Comparison of ENCODE assay signal across 11 mouse cellular contexts in genomic region chr14:22809229-22809628, GRCm38 (mm10).
A peak's percentile ranks its signal among the peaks of the same experiment; 100 is the strongest.
DNase-seq lines count a peak whose midpoint lies in the region; ATAC-seq and TF ChIP-seq lines count a peak whose summit lies in the region.
"Had no signal": no experiment of that assay in that cellular context is flagged by ENCODE, and none has a peak within 500 bp of the region (broad histone marks: within the 10 kb centered on the region; RNA-seq: fewer than 3 reads in every experiment).

No protein-coding gene starts in this region.

- DNase-seq in kidney, adult 2 months: peak; percentile 45
- no peak for DNase-seq in kidney, postnatal 10 days
- peak; percentile 80 for DNase-seq in embryonic facial prominence, embryonic 14.5 days (ENCODE audit: low spot score)
- DNase-seq in limb, embryonic 10.5 days (ENCODE audit: low spot score): no peak
- no peak for DNase-seq in ovary, postnatal 14 days (ENCODE audit: low spot score)

- ATAC-seq in embryonic facial prominence, embryonic 14.5 days (ENCODE audit: low read depth): no peak
- ATAC-seq in frontal cortex, adult (ENCODE audit: low TSS enrichment): no peak
- ATAC-seq: liver, embryonic 12.5 days had no signal

- H3K9me3 ChIP-seq in embryonic facial prominence, embryonic 14.5 days (ENCODE audit: control insufficient read depth, low read length): no peaks in the 10 kb centered on the region
- H3K9me3 ChIP-seq in limb, embryonic 10.5 days (replicated peaks): no peaks in the 10 kb centered on the region
- H3K9me3 ChIP-seq: liver, embryonic 12.5 days; neural tube, embryonic 15.5 days had no signal

- no peak for TF ChIP-seq POLR2A in kidney, adult 2 months (IDR thresholded peaks at IDR 0.05; ENCODE audit: low read depth, low read length)

- H3K27ac ChIP-seq in kidney, adult 2 months (ENCODE audit: insufficient read depth, low read depth, low read length): no peak overlapping the region; the same call in 1 of the 2 replicates
- 0 out of 2 replicates have a peak overlapping the region, but pooled peaks have one; percentile 10 for H3K27ac ChIP-seq in brown adipose tissue, adult 24 weeks (replicated peaks; ENCODE audit: low read depth, low read length)
- H3K27ac ChIP-seq in embryonic facial prominence, embryonic 14.5 days (replicated peaks; ENCODE audit: low read depth, low read length): no peak overlapping the region
- H3K27ac ChIP-seq in limb, embryonic 10.5 days: peak overlapping the region; percentile 27
- H3K27ac ChIP-seq: left cerebral cortex, adult 2 months; liver, embryonic 12.5 days had no signal

- no peak for TF ChIP-seq CTCF in kidney, adult 2 months (conservative IDR thresholded peaks at IDR 0.05; ENCODE audit: insufficient read depth, insufficient read length, low read depth, low read length)

- H3K4me3 ChIP-seq in kidney, adult 2 months (ENCODE audit: insufficient read depth, low read depth, low read length): no peak overlapping the region
- H3K4me3 ChIP-seq in brown adipose tissue, adult 24 weeks (ENCODE audit: insufficient read depth, low read depth, low read length): no peak overlapping the region
- H3K4me3 ChIP-seq in embryonic facial prominence, embryonic 14.5 days (ENCODE audit: low read depth, low read length): no peak overlapping the region
- H3K4me3 ChIP-seq in limb, embryonic 10.5 days: no peak overlapping the region
- H3K4me3 ChIP-seq: left cerebral cortex, adult 2 months; liver, embryonic 12.5 days; neural tube, embryonic 15.5 days had no signal

- peaks cover 12% of the 10 kb centered on the region for H3K4me1 ChIP-seq in kidney, adult 2 months (ENCODE audit: control insufficient read depth, insufficient read depth, low read length)
- peaks cover 15% of the 10 kb centered on the region; the same call in 1 of the 2 replicates for H3K4me1 ChIP-seq in brown adipose tissue, adult 24 weeks (ENCODE audit: control insufficient read depth, insufficient read depth, insufficient read length, low read length)
- peaks cover 23% of the 10 kb centered on the region for H3K4me1 ChIP-seq in embryonic facial prominence, embryonic 14.5 days (ENCODE audit: control insufficient read depth, insufficient read depth, low read length)
- peaks cover 66% of the 10 kb centered on the region for H3K4me1 ChIP-seq in limb, embryonic 10.5 days

- 51% methylated on average over 3 of the region's 3 CpGs for WGBS in kidney, adult 2 months
- 48% methylated on average over 3 of the region's 3 CpGs for WGBS in embryonic facial prominence, embryonic 14.5 days
- WGBS in limb, embryonic 10.5 days: 70% methylated on average over 3 of the region's 3 CpGs

- H3K36me3 ChIP-seq in kidney, adult 2 months (ENCODE audit: control insufficient read depth, insufficient read depth, low read length): no peaks in the 10 kb centered on the region
- H3K36me3 ChIP-seq in embryonic facial prominence, embryonic 14.5 days (ENCODE audit: control insufficient read depth, insufficient read depth, low read length): no peaks in the 10 kb centered on the region
- no peaks in the 10 kb centered on the region for H3K36me3 ChIP-seq in limb, embryonic 10.5 days
- H3K36me3 ChIP-seq: liver, embryonic 12.5 days; neural tube, embryonic 15.5 days had no signal

- no peak overlapping the region for H3K4me2 ChIP-seq in embryonic facial prominence, embryonic 14.5 days (ENCODE audit: low read depth, low read length)
- H3K4me2 ChIP-seq: heart, embryonic 11.5 days; liver, embryonic 12.5 days; neural tube, embryonic 15.5 days had no signal

- H3K27me3 ChIP-seq in kidney, adult 2 months (replicated peaks; ENCODE audit: control insufficient read depth, insufficient read depth, low read length): no peaks in the 10 kb centered on the region
- H3K27me3 ChIP-seq in embryonic facial prominence, embryonic 14.5 days (replicated peaks; ENCODE audit: control insufficient read depth, insufficient read depth, low read length): no peaks in the 10 kb centered on the region
- H3K27me3 ChIP-seq in limb, embryonic 10.5 days (ENCODE audit: low read depth, poor library complexity, severe bottlenecking): peaks cover 54% of the 10 kb centered on the region; the same call in 1 of the 2 replicates
- H3K27me3 ChIP-seq: liver, embryonic 12.5 days had no signal

- no peak overlapping the region for H3K9ac ChIP-seq in embryonic facial prominence, embryonic 14.5 days (ENCODE audit: low read depth, low read length)
- H3K9ac ChIP-seq: liver, embryonic 12.5 days; neural tube, embryonic 15.5 days had no signal

Comparison
In these comparisons a context has a peak if more than half of its experiments do, and no peak if none do; other contexts are left out.
1. DNase-seq: peak in kidney, adult 2 months (single experiment) and embryonic facial prominence, embryonic 14.5 days (single experiment); none in kidney, postnatal 10 days (single experiment), limb, embryonic 10.5 days (single experiment) and ovary, postnatal 14 days (single experiment).
2. H3K27ac ChIP-seq: peak in brown adipose tissue, adult 24 weeks (single experiment) and limb, embryonic 10.5 days (single experiment); none in kidney, adult 2 months (single experiment) and embryonic facial prominence, embryonic 14.5 days (single experiment).